Mouse (Mus musculus): ENCODE data around the gene Bhlha15. TPM values are rescaled to one million over a fixed set of nuclear protein-coding genes. Genes with fewer than 3 reads are reported as not detected.

Gene Bhlha15
- 0.48 and 0.95 TPM in 2 replicates for total RNA-seq (2023)

DNA sequence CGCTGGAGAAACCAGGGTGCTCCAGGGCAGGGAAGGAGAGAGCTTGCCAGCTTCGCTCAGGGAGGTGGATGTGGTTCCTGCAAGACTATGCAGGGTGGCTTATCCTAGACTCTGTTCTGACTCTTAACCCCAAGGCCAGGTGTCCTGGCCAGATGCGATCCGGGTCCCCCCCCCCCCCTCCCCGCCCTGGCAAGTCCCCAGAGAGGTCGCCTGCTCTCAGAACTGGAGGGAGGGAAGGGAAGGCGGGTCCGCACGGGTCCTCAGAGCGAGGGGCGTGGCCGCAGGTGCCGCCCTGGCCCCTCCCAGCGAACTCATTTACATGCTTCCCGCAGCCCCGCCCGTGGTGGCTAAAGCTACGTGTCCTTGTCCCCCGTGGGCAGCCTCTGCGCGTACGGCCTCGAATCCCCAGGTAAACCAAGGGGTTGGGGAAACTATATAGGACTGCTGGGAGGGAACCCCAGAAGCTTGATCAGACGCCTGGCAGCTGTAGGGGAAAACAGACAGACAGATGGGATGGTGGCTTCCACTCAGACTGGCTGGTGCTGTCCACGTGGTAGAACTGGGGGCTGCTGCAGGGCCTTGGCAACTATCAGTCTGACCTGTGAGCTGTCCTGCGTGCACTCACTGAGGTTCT, at the start of gene Bhlha15:
Gene Bhlha15 (plus strand): TSS at position 337 of the 634 bp plus-strand sequence.

DNA sequence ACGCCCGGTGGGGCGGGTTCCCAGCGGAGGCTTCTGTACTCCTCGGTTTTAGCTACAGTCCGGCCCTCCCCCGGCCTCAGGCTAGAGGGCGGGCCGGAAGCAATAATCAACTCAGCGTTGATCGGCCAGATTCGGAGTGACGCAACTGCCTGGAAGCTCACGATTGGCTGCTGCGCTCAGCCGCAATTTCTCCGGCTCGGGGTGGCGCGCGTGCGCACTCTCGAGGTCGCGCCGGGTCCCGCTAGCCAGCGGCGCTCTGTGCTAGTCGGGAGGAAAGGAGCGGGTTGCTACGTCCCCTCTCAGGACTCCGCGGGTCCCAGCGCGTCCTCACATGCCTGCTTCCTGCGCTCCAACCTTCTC, 33.4 kb downstream of the Bhlha15 start, which contains the start of gene Tecpr1:
Gene Tecpr1 (minus strand): TSS at position 113 of the 360 bp plus-strand sequence.

Other genes with a start within 250 kb of the Bhlha15 start
- 50.8 and 62.2 TPM in 2 replicates for gene Ccz1, start 175.4 kb upstream of the Bhlha15 start, total RNA-seq (2023)
- gene Ocm, start 163.6 kb upstream of the Bhlha15 start, total RNA-seq (2023) = not detected in 2 replicates
- 79.8 and 80.3 TPM in 2 replicates for gene Lmtk2, start 89.8 kb upstream of the Bhlha15 start, total RNA-seq (2023)
- 49.6 and 73.4 TPM in 2 replicates for gene Tecpr1, start 33.3 kb downstream of the Bhlha15 start, total RNA-seq (2023)
- 96.3 and 96.9 TPM in 2 replicates for gene Bri3, start 54.2 kb downstream of the Bhlha15 start, total RNA-seq (2023)
- not detected in 2 replicates for gene Baiap2l1, start 167.8 kb downstream of the Bhlha15 start, total RNA-seq (2023)

Measured in neutrophil, adult 65 days (primary cell).